Mouse (Mus musculus) heart, adult 2 months (tissue): ENCODE measurements at regions not wholly inside any gene's neighbourhood (a gene's known extent, or its start where the extent isn't known, plus 50 kb on each side); places are given as distances from the start of the nearest gene placed in this dataset.

ENCODE experiments used
- DNase-seq, 2 experiments: peaks; one replicate each; pipeline ENCODE4 v3.0.0; 2021
- H3K27ac ChIP-seq: fragments of 200-600 bp; 2 replicates; pipeline ENCODE4 v1.8.1; 2022
- H3K27me3 ChIP-seq: fragments of 200-500 bp; 2 replicates; pipeline ENCODE4 v1.6.1; 2012; ENCODE audit warnings: mild to moderate bottlenecking, low read length, inconsistent platforms, mixed read lengths; ENCODE audit not compliant: control insufficient read depth, insufficient read depth
- H3K36me3 ChIP-seq: fragments of 200-500 bp; 2 replicates; pipeline ENCODE4 v1.6.1; 2012; ENCODE audit warnings: low read length, inconsistent platforms; ENCODE audit not compliant: control insufficient read depth, insufficient read depth
- H3K4me1 ChIP-seq: fragments of 200-500 bp; 2 replicates; pipeline ENCODE4 v1.6.1; 2011; ENCODE audit warnings: low read length; ENCODE audit not compliant: control insufficient read depth, insufficient read depth
- H3K4me3 ChIP-seq: fragments of 200-600 bp; 2 replicates; pipeline ENCODE4 v1.8.1; 2022
- H3K79me2 ChIP-seq: fragments of 200-500 bp; replicated peaks from 2 replicates; pipeline ENCODE4 v1.6.1; 2012; ENCODE audit warnings: mild to moderate bottlenecking, inconsistent platforms, low read length, moderate library complexity, mixed read lengths; ENCODE audit not compliant: control insufficient read depth, insufficient read depth
- H3K9ac ChIP-seq: fragments of 200-500 bp; 2 replicates; pipeline ENCODE4 v1.6.1; 2012; ENCODE audit warnings: low read depth, mild to moderate bottlenecking, control low read depth, inconsistent platforms, low read length, mixed read lengths
- CTCF ChIP-seq: fragments of 200-600 bp; IDR thresholded peaks from 2 replicates; pipeline ENCODE4 v1.8.1; 2022; ENCODE audit warnings: antibody characterized with exemption, mild to moderate bottlenecking, moderate library complexity
- EP300 ChIP-seq: fragments of 200-500 bp; IDR thresholded peaks from 2 replicates; pipeline ENCODE4 v1.6.1; 2011; ENCODE audit warnings: low read depth, low read length, control low read depth; ENCODE audit not compliant: insufficient read depth
- POLR2A ChIP-seq: fragments of 200-500 bp; IDR thresholded peaks from 2 replicates; pipeline ENCODE4 v1.6.1; 2011; ENCODE audit warnings: mild to moderate bottlenecking, low read depth, low read length, control low read depth; ENCODE audit not compliant: insufficient read depth
- whole genome bisulfite sequencing: fragments of 180-500 bp; shearing (Covaris S2); methylation state at CpG from one replicate; pipeline ENCODE4 v1.1.7; 2018; 5-methylcytosine and 5-hydroxymethylcytosine counted together
- intact Hi-C: fragments of 180-260 bp; cut with DNase I; formaldehyde crosslinking; loops from one replicate; pipeline ENCODE4 v1.15.1; 2025

GRCm38 (mm10) chr11:56281201-56281600, 240.4 kb upstream of the Nmur2 start:
- 75% methylated on average over 4 of the region's 4 CpGs for WGBS
- H3K4me1 ChIP-seq = no peaks in the 10 kb centered on the region
- no peaks in the 10 kb centered on the region for H3K36me3 ChIP-seq
- no peak overlapping the region for H3K9ac ChIP-seq
- H3K79me2 ChIP-seq = no peaks in the 10 kb centered on the region
- intact Hi-C loops = no loop called here
- no peak overlapping the region for H3K4me3 ChIP-seq
- no peaks in the 10 kb centered on the region for H3K27me3 ChIP-seq
- DNase-seq = no peak
- H3K27ac ChIP-seq = no peak overlapping the region
- TF ChIP-seq POLR2A (no peak), EP300 (no peak), CTCF (no peak)

- no peaks in the 10 kb centered on the region for H3K79me2 ChIP-seq
- H3K9ac ChIP-seq = no peak overlapping the region
- H3K27ac ChIP-seq = no peak overlapping the region
- no peaks in the 10 kb centered on the region for H3K4me1 ChIP-seq
- H3K4me3 ChIP-seq = no peak overlapping the region
- WGBS = 28% methylated on average over 2 of the region's 2 CpGs
- DNase-seq = no peak
- no peak for TF ChIP-seq CTCF
- TF ChIP-seq EP300 = no peak
- no peak for TF ChIP-seq POLR2A
- no peaks in the 10 kb centered on the region for H3K36me3 ChIP-seq
- intact Hi-C loops = no loop called here
- no peaks in the 10 kb centered on the region for H3K27me3 ChIP-seq
Observed at GRCm38 (mm10) chr11:56280216-56280615, 239.4 kb upstream of the Nmur2 start.

GRCm38 (mm10) chr11:56269915-56270493, 229.2 kb upstream of the Nmur2 start:
- H3K36me3 ChIP-seq = no peaks in the 10 kb centered on the region
- H3K79me2 ChIP-seq = no peaks in the 10 kb centered on the region
- H3K9ac ChIP-seq = no peak overlapping the region
- WGBS = 34% methylated on average over 3 of the region's 3 CpGs
- H3K4me1 ChIP-seq = no peaks in the 10 kb centered on the region
- TF ChIP-seq CTCF = no peak
- TF ChIP-seq POLR2A = no peak
- no peak for TF ChIP-seq EP300
- DNase-seq = no peak
- no peaks in the 10 kb centered on the region for H3K27me3 ChIP-seq
- intact Hi-C loops = no loop called here
- H3K27ac ChIP-seq = no peak overlapping the region
- no peak overlapping the region for H3K4me3 ChIP-seq

GRCm38 (mm10) chr11:56262726-56263125, 221.9 kb upstream of the Nmur2 start:
- no peak overlapping the region for H3K27ac ChIP-seq
- no peaks in the 10 kb centered on the region for H3K79me2 ChIP-seq
- no peak overlapping the region for H3K4me3 ChIP-seq
- TF ChIP-seq EP300 (no peak), POLR2A (no peak), CTCF (no peak)
- no peaks in the 10 kb centered on the region for H3K36me3 ChIP-seq
- H3K27me3 ChIP-seq = no peaks in the 10 kb centered on the region
- no peak overlapping the region for H3K9ac ChIP-seq
- no peaks in the 10 kb centered on the region for H3K4me1 ChIP-seq
- DNase-seq = no peak
- intact Hi-C loops = no loop called here
- WGBS = 95% methylated on average over 10 of the region's 10 CpGs

GRCm38 (mm10) chr11:56256356-56256755, 215.5 kb upstream of the Nmur2 start:
- no peaks in the 10 kb centered on the region for H3K27me3 ChIP-seq
- intact Hi-C loops = no loop called here
- no peak for DNase-seq
- H3K36me3 ChIP-seq = no peaks in the 10 kb centered on the region
- WGBS = 86% methylated on average over 2 of the region's 2 CpGs
- TF ChIP-seq CTCF (no peak), POLR2A (no peak), EP300 (no peak)
- no peak overlapping the region for H3K27ac ChIP-seq
- no peaks in the 10 kb centered on the region for H3K79me2 ChIP-seq
- H3K4me3 ChIP-seq = no peak overlapping the region
- no peak overlapping the region for H3K9ac ChIP-seq
- H3K4me1 ChIP-seq = no peaks in the 10 kb centered on the region

- Histone ChIP-seq H3K27ac (no peak overlapping the region), H3K36me3 (no peaks in the 10 kb centered on the region), H3K4me3 (no peak overlapping the region), H3K9ac (no peak overlapping the region), H3K4me1 (no peaks in the 10 kb centered on the region), H3K79me2 (no peaks in the 10 kb centered on the region), H3K27me3 (no peaks in the 10 kb centered on the region)
- intact Hi-C loops = no loop called here
- DNase-seq = no peak
- 85% methylated on average over 3 of the region's 3 CpGs for WGBS
- TF ChIP-seq CTCF (no peak), EP300 (no peak), POLR2A (no peak)
Observed at GRCm38 (mm10) chr11:56254437-56254836, 213.6 kb upstream of the Nmur2 start.
